Mouse (Mus musculus): ENCODE data around the gene Peli2. TPM values are rescaled to one million over a fixed set of nuclear protein-coding genes. Genes with fewer than 3 reads are reported as not detected.
A peak's percentile ranks its signal among the peaks of the same experiment; 100 is the strongest.

The Peli2 gene
- total RNA-seq, 2 experiments from 2014 or later: 15.6 to 18.6 TPM

DNA sequence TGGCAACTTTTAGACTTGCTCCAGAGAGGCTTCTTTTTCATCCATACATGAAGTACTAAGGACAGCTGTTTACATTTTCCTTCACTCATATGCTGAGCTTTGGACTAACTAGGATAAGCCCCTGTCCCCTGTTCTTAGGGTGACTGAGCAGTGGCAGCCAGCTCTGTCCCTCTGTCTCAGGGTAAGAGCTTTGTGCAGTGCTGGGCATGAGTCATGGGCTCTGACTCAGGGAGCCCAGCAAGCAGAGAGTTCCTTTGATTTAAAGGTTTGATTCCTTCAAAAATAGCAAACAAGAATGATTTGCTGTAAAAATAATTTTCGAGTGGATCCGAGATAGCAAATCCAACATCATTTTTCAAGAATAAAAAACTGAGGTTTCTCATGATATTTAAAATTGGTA is 128.8 kb downstream of the Peli2 start:
- intact Hi-C loops (cut with DNase I): loop anchor here (5.0 to 10.0 kb wide), 2 partner anchors 83 to 105 kb away; no protein-coding TSS in a partner anchor
- no peak for DNase-seq

GRCm38 (mm10) chr14:48249909-48250308 is 129.3 kb downstream of the Peli2 start:
- intact Hi-C loops (cut with DNase I): loop anchor here (5.0 to 10.0 kb wide), 2 partner anchors 82 to 105 kb away; no protein-coding TSS in a partner anchor
- DNase-seq: no peak

DNA sequence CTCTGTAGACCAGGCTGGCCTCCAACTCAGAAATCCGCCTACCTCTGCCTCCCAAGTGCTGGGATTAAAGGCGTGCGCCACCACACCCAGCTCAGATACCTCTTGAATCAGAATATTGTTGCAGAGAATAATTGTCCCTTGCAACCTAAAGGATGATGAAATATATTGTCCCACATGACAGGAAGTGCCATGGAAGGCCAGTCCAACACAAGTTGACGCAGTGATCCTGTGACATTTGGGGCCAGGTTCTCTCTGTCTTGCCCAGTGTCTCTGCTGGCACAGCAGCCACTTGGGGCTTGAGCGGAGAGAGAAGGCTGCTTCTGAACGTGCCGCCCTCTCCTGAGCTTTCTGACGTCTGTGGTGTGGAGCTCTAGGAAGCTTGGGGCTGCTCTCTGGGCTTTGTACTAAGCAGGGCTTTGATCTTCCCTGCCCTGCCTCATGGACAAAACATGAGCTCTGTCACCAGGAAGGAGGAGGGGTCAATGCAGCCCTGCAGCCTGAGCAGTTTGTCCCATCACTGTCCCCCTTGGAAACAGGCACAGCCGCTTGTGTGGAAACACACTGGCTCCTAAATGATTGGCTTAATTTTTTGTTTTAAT is 130.9 kb downstream of the Peli2 start:
- intact Hi-C loops (cut with DNase I): no loop called here

GRCm38 (mm10) chr14:48253183-48253582 is 132.6 kb downstream of the Peli2 start:
- no peak for DNase-seq

More for the DNA sequence above, 130.9 kb downstream of the Peli2 start:
- no peak for DNase-seq

GRCm38 (mm10) chr14:48254696-48255095 is 134.1 kb downstream of the Peli2 start:
- intact Hi-C loops (cut with DNase I): no loop called here
- DNase-seq: no peak

More at GRCm38 (mm10) chr14:48253183-48253582, 132.6 kb downstream of the Peli2 start:
- intact Hi-C loops (cut with DNase I): no loop called here

DNA sequence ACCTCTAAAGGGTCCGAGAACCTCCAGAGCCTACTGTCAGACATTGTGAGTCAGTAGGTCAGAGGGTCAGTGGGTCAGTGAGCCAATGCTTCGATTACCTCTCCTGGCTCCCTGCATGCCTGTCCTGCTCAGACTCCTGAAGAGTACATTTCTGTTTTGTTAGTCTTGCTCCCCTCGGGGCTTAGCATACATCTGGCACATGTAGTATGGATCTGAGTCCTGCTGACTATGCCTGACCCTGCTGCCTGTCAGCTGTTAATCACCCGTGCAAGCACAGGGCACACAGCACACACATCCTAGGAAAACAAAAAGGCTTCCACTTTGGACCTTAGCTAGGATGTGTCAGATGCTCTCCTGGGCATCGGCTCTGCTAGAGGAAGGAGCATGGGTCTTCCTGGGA is 134.7 kb downstream of the Peli2 start:
- intact Hi-C loops (cut with DNase I): no loop called here
- no peak for DNase-seq

- intact Hi-C loops (cut with DNase I): no loop called here
- peak in 1 of 2 experiments; percentile 10 for DNase-seq
Measured at GRCm38 (mm10) chr14:48257759-48258158, 137.1 kb downstream of the Peli2 start.

GRCm38 (mm10) chr14:48258696-48259366 is 138.2 kb downstream of the Peli2 start:
- no peak for DNase-seq
- intact Hi-C loops (cut with DNase I): no loop called here

GRCm38 (mm10) chr14:48263146-48263545 is 142.5 kb downstream of the Peli2 start:
- DNase-seq: no peak
- intact Hi-C loops (cut with DNase I): no loop called here

DNA sequence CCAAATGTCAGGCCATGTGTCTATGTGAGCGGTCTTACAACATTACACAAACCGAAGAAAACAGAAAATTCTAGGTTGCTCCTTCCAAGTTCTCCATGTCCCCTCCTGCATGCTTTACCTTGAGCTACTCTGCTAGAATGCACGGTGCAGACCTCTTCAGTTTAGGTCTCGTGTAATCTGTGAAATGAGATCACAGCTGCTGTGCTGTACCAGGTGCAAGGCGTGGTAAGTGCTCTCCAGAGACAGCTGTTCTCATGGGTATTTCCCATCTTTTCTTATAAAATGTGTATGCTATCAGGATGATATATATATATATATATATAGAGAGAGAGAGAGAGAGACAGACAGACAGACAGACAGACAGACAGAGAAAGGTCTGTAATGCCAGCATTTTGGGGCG is 146.1 kb downstream of the Peli2 start:
- intact Hi-C loops (cut with DNase I): no loop called here
- DNase-seq: no peak

GRCm38 (mm10) chr14:48278291-48278690 is 157.7 kb downstream of the Peli2 start:
- intact Hi-C loops (cut with DNase I): no loop called here

DNA sequence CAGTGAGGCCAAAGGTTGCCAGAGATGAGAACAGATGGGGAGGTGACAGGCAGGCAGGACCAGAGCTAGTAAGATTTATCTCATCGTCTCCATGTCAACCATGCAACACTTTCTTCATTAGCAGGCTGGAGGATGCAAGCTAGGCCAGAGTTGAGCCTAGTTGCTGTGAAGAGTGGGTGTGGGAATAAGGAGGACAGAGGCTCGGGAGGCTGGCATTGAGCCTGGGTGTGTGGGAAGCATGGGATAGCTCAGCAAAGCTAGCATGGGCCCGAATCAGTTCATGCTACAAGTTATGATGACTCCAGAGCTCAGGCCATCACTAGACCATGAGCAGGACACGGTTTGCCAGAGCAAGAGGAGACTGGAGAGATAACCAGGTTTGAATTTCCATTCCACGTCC is 166.3 kb downstream of the Peli2 start:
- no peak for DNase-seq
- intact Hi-C loops (cut with DNase I): no loop called here

More at GRCm38 (mm10) chr14:48278291-48278690, 157.7 kb downstream of the Peli2 start:
- DNase-seq: no peak

GRCm38 (mm10) chr14:48287581-48287980 is 167.0 kb downstream of the Peli2 start:
- intact Hi-C loops (cut with DNase I): no loop called here
- no peak for DNase-seq

DNA sequence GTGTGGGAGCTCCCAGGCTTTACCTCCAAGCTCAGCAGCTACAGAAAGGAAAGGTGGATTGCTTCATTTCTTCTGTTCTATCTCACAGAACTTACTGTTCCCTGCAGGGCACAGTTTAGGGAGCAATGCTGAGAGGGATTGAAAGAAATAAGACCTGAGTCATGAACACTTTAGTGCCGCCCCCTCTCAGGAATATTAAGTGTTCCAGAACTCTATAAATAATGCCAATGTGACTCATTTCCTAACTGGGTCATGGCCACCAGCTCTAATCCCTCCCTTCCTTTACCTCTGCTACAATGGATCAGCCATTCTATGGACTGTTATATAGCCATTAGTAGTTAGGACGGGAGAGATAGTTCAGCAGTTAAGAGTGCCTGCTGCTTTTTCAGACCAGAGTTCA is 168.0 kb downstream of the Peli2 start:
- intact Hi-C loops (cut with DNase I): no loop called here

DNA sequence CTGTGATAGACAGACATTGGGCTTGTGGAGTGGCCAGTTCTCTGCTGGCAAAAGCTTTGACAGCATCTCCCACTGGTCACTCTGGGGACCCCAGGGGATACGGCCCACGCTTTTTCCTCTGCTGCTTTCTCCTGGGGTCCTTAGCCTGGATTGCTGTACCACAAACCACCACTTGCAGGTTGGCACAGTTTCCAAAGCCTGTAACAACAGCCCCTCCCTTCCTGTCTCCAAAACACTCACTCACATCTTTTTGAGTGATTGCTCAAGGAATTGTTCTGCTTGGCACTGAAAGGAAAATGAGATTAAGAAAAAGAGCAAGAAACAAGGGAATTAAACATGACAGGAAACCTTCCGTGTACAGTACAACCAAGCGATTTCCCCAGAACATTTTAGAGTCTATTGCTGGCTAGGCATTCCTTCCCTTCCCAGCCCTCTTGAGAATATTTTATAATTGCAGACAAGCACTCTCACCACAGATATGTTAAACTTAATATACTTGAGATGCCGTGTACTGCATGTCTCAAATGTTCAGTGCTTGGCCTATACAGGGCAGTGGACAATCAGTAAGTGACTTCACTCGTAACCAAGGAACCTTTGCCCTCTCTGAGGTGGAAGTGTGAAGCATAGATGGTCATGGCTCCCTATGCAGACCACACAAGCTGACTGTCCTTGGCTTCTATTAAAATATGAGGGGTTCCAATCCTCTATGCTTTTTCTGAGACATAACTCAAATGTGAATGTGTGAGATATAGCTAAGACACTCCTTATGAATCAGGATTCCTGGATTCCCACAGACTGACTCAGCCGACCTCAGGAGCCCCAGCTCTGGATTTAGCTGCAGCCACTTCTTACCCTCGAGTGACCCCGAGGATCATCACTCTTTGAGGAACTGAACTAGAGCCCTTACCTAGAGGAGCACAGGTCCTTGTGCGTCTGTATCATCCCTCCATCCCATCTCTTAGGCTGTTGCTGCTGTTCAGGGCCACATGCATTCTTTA is 169.3 kb downstream of the Peli2 start:
- DNase-seq: peak in 1 of 2 experiments; percentile 39
- intact Hi-C loops (cut with DNase I): no loop called here

More for the DNA sequence above, 168.0 kb downstream of the Peli2 start:
- no peak for DNase-seq

DNA sequence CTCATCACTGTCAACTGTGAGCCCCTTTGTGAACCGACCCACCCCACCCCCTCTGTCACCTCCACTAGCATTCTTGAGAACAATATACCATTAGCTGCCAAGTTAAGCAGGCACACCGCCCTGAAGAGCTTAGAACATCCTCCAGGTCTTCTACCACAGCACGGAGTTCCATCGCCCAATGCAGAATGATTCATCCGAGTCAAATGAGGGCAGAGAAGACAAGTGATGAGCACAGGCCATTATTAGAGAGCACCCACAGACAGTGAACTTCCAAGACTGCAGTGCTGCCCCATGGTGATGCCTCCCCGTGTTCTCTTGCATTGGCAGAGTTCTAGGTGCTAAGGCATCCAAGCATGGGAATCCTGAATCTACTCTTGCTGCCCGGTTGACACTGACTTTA is 172.9 kb downstream of the Peli2 start:
- intact Hi-C loops (cut with DNase I): no loop called here
- DNase-seq: no peak

DNA sequence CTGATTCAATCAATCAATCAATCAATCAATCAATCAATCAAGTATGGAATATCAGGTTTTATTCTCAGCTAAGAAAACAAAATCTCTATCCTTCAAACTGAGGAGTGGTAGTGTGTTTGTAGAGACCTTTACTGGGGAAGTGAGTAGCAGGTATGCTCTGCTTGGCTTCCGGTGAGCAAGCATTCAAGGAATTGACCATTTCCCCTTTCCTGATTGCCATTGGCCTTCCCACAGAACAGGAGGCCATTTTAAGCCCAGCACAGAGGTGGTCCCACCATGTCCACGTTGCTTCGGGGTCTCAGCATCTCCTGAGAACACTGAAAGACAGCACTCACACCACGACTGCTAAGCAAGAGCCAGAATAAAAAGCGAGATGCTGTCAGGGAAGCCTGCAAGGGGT is 174.8 kb downstream of the Peli2 start:
- intact Hi-C loops (cut with DNase I): loop anchor here (5.0 kb wide), 1 partner anchor 163 kb away; no protein-coding TSS in a partner anchor
- DNase-seq: no peak

DNA sequence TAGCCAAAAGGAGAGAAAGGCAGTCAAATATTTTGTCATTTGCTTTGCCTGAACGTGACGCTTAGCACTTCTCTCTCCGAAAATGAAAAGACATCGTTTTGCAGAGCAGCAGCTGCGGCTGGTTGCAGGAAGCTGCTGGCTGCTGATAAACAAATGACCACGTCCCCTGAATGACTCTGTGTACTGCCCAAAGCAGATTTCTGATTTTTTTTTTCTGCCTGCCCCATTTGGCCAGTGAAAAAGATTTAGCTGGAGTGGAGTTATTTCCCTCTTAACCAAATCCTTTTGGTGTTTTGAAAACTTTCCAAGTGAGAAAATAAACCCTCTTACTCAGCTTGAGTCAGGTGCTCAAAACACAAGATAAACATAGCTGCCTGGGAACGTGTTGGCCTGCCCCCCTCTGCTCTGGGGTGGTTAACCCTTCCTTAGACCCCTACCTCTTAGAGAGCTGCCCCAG is 175.2 kb downstream of the Peli2 start:
- DNase-seq: peak; percentile 35 to 40
- intact Hi-C loops (cut with DNase I): loop anchor here (5.0 kb wide), 1 partner anchor 164 kb away; no protein-coding TSS in a partner anchor

GRCm38 (mm10) chr14:48296820-48297219 is 176.2 kb downstream of the Peli2 start:
- intact Hi-C loops (cut with DNase I): loop anchor here (5.0 kb wide), 1 partner anchor 165 kb away; no protein-coding TSS in a partner anchor
- DNase-seq: no peak

DNA sequence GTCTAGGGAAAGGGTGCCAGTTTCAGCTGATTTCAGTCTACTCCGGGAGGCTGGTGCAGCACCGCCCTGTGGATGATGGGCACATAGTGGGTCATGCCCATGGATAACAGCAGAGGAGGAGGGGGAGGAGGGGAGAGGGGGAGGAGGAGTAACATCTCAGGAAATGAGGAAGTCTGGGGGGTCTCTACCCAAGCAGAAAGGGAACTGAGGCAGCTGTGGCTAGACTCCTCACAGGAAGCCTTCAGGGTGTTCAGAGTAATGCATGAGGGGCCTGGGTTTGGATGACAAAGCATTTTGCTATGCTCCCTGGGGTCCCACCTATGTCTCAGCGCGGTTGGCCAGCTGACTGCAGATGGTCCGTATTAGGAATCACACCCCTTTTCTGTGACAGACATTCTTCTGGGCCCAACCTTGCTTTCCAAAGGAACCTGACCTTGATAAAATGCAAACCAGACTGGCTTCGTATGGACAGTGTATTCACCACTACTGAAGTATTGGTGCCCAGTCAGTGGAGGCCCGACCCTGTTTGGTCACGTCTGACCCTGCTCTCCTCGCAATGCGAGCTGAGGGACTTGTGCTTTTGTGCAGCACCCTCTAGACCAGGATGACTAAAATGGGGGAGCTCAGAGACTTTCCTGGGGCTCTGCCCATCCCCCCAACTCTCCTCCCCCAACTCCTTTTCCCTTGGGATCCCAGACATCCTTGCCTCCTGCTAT is 182.0 kb downstream of the Peli2 start:
- intact Hi-C loops (cut with DNase I): no loop called here
- peak in 1 of 2 experiments; percentile 17 for DNase-seq

Data from heart, postnatal 14 days (tissue).